Mouse (Mus musculus) mature B cell (primary cell): Measurements from ENCODE around the gene Gm15013.
"Not testable (repeated sequence)": the region's sequence is repeated elsewhere in the genome, so short reads cannot be mapped to it uniquely, and the experiment has no call there.

ENCODE experiments used
- in situ Hi-C: fragments of 300-500 bp; cut with MboI; formaldehyde crosslinking; loops from 2 replicates; pipeline ENCODE4 v1.14.3; 2019

Gm15013 gene

DNA sequence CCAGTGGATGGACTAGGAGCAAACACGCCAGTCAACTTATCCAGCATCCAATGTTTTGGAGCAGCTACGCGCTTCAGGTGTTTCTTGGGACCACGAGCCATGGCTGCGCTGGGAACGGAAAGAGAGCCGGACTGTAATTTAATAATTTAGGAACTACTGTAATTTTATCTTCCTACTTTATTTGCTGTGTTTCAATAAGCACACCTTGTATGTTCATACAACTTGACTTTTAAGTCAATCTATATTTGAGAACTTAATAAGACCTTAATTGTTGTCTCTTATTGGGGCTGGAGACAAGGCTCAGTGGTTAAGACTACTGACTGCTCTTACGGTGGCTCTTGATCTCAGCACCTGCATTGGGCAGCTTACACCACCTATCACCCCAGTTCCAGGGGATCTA, at the start of gene Gm15013:
Gene Gm15013 (minus strand): TSS at position 101 of the 400 bp plus-strand sequence.
- in situ Hi-C loops: no loop called here

DNA sequence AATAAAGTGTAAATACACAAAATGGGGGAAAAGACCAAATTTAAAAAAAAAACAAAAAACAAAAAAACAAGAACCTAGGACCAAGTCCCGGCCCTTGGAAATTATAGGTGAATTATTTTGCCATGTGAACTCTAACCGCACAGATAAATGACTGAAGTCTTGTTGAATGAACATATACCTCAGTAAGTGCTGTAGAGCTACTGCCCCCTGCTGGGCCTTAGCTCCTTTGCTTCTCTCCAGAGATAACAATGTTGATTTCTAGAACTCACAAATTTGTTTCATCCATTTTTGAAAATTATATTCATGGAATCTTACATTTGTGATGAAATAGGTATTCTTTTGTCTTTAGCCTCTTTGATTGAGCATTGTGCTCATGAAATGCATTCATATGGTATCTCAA, 48.3 kb upstream of the Gm15013 start:
- in situ Hi-C loops: no loop called here

- in situ Hi-C loops: not testable (repeated sequence)
Observed at GRCm38 (mm10) chrX:139758634-139759033, 44.4 kb upstream of the Gm15013 start.

GRCm38 (mm10) chrX:139751855-139752254, 37.6 kb upstream of the Gm15013 start:
- in situ Hi-C loops: no loop called here

GRCm38 (mm10) chrX:139737066-139737465, 22.8 kb upstream of the Gm15013 start:
- in situ Hi-C loops: no loop called here

- in situ Hi-C loops: no loop called here
Observed at GRCm38 (mm10) chrX:139730541-139730940, 16.3 kb upstream of the Gm15013 start.

- in situ Hi-C loops: no loop called here
Observed at GRCm38 (mm10) chrX:139722350-139722749, 8.1 kb upstream of the Gm15013 start.

- in situ Hi-C loops: no loop called here
Observed at GRCm38 (mm10) chrX:139684775-139685695, 29.2 kb downstream of the Gm15013 start, which contains the start of gene Tbc1d8b. TSS of gene Tbc1d8b (plus strand) at chrX:139684996.

DNA sequence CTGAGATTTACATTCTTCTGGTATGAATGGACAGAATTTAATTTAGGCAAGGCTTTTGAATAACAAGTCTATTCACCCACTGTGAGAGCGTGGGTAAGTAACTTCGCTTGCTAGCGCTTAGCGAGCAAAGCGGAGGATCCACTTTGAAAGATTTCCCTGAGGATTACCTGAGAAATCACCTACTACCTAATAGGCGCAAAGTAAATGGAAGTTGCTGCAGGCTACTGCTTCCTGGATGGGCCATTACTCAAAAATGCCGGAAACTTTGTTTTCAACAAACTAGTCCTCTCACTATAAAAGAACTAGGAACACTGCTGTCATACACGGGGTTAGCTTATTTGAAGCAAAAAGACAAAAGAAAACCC, 29.9 kb downstream of the Gm15013 start:
- in situ Hi-C loops: no loop called here

GRCm38 (mm10) chrX:139665829-139666228, 48.5 kb downstream of the Gm15013 start:
- in situ Hi-C loops: no loop called here
